Mouse (Mus musculus) forebrain, embryonic 11.5 days (tissue): ENCODE results near the gene Cdipt. TPM values are rescaled to one million over a fixed set of nuclear protein-coding genes. Genes with fewer than 3 reads are reported as not detected.

ENCODE experiments used
- ATAC-seq: fragments of 200-750 bp; cut with Nextera tagmentation; replicated peaks from 2 replicates; pipeline ENCODE4 v1.8.0; 2017; ENCODE audit warnings: moderate TSS enrichment; ENCODE audit not compliant: low FRiP score
- DNase-seq: peaks from one replicate; pipeline ENCODE4 v3.0.0-alpha.2; 2017; ENCODE audit warnings: low spot score
- H3K27ac ChIP-seq: fragments of 300-500 bp; sonication (generic); 2 replicates; pipeline ENCODE4 v1.5.1; 2014; ENCODE audit warnings: low read depth, low read length
- H3K27me3 ChIP-seq: fragments of 300-500 bp; sonication (generic); 2 replicates; pipeline ENCODE4 v1.6.1; 2014; ENCODE audit warnings: mild to moderate bottlenecking, low read length, mixed read lengths; ENCODE audit not compliant: control insufficient read depth, insufficient read depth
- H3K36me3 ChIP-seq: fragments of 300-500 bp; sonication (generic); 2 replicates; pipeline ENCODE4 v1.6.1; 2014; ENCODE audit warnings: mild to moderate bottlenecking, low read length, moderate library complexity, mixed read lengths; ENCODE audit not compliant: control insufficient read depth, insufficient read depth
- H3K4me1 ChIP-seq: fragments of 300-500 bp; sonication (generic); replicated peaks from 2 replicates; pipeline ENCODE4 v1.6.1; 2014; ENCODE audit warnings: low read length, mixed read lengths; ENCODE audit not compliant: control insufficient read depth, insufficient read depth
- H3K4me2 ChIP-seq: fragments of 300-500 bp; sonication (generic); 2 replicates; pipeline ENCODE4 v1.6.1; 2014; ENCODE audit warnings: low read depth, mild to moderate bottlenecking, low read length, moderate library complexity, mixed read lengths; ENCODE audit not compliant: severe bottlenecking
- H3K4me3 ChIP-seq: fragments of 300-500 bp; sonication (generic); 2 replicates; pipeline ENCODE4 v1.5.1; 2014; ENCODE audit warnings: low read depth, low read length
- H3K9ac ChIP-seq: fragments of 300-500 bp; sonication (generic); 2 replicates; pipeline ENCODE4 v1.6.1; 2014; ENCODE audit warnings: low read length
- H3K9me3 ChIP-seq: fragments of 300-500 bp; sonication (generic); 2 replicates; pipeline ENCODE4 v1.6.1; 2016; ENCODE audit warnings: low read length, mixed read lengths; ENCODE audit not compliant: control insufficient read depth
- WGBS: fragments of 180-500 bp; shearing (Covaris S2); extraction: QIAGEN DNeasy Blood & Tissue Kit; methylation state at CpG from one replicate; pipeline ENCODE4 v1.1.7; 2014; 5-methylcytosine and 5-hydroxymethylcytosine counted together
- polyA plus RNA-seq: library from polyadenylated mRNA; unstranded; fragments of >200 nt; fragmentation: Nextera tagmentation; extraction: Ambion mirVana; gene quantifications from 2 replicates; pipeline ENCODE4 v1.2.1, GENCODE M21; 2014

The Cdipt gene
- polyA plus RNA-seq, 1 experiment from 2014 or later = 68.0 TPM

- Histone ChIP-seq H3K27me3 (no peaks in the 10 kb centered on the region), H3K9me3 (no peaks in the 10 kb centered on the region), H3K9ac (no peak overlapping the region), H3K4me3 (no peak overlapping the region), H3K4me1 (no peaks in the 10 kb centered on the region), H3K36me3 (no peaks in the 10 kb centered on the region), H3K4me2 (no peak overlapping the region), H3K27ac (no peak overlapping the region)
- ATAC-seq = no peak
- WGBS = 86% methylated on average over 4 of the region's 4 CpGs
- no peak for DNase-seq
These were observed 28.6 kb downstream of the Cdipt start for GRCm38 (mm10) chr7:127004122-127004875.

GRCm38 (mm10) chr7:127007313-127008024, 31.8 kb downstream of the Cdipt start:
- no peak overlapping the region for H3K27ac ChIP-seq

GRCm38 (mm10) chr7:127008239-127009019, 32.7 kb downstream of the Cdipt start:
- Histone ChIP-seq H3K4me2 (no peak overlapping the region), H3K27ac (peak overlapping the region; percentile 4; the same call in 1 of the 2 replicates), H3K9me3 (no peaks in the 10 kb centered on the region), H3K9ac (peak overlapping the region; percentile 8; the same call in 1 of the 2 replicates), H3K36me3 (peaks cover under 1% of the 10 kb centered on the region; the same call in 1 of the 2 replicates), H3K27me3 (no peaks in the 10 kb centered on the region), H3K4me3 (no peak overlapping the region), H3K4me1 (no peaks in the 10 kb centered on the region)
- 78% methylated on average over 9 of the region's 9 CpGs for WGBS
- DNase-seq = no peak
- ATAC-seq = peak; percentile 51; the same call in 1 of the 2 replicates

More at GRCm38 (mm10) chr7:127007313-127008024, 31.8 kb downstream of the Cdipt start:
- Histone ChIP-seq H3K4me2 (no peak overlapping the region), H3K36me3 (no peaks in the 10 kb centered on the region), H3K4me3 (no peak overlapping the region), H3K4me1 (no peaks in the 10 kb centered on the region), H3K27me3 (no peaks in the 10 kb centered on the region), H3K9ac (no peak overlapping the region), H3K9me3 (no peaks in the 10 kb centered on the region)
- no peak for DNase-seq
- ATAC-seq = no peak
- 86% methylated on average over 6 of the region's 6 CpGs for WGBS

GRCm38 (mm10) chr7:127009307-127010085, 33.8 kb downstream of the Cdipt start:
- Histone ChIP-seq H3K9me3 (no peaks in the 10 kb centered on the region), H3K27me3 (no peaks in the 10 kb centered on the region), H3K4me2 (no peak overlapping the region), H3K9ac (no peak overlapping the region), H3K4me3 (no peak overlapping the region), H3K4me1 (no peaks in the 10 kb centered on the region), H3K27ac (no peak overlapping the region), H3K36me3 (peaks cover 2% of the 10 kb centered on the region)
- WGBS = 88% methylated on average over 17 of the region's 17 CpGs
- DNase-seq (no peak), ATAC-seq (no peak)

GRCm38 (mm10) chr7:127011051-127011450, 35.3 kb downstream of the Cdipt start:
- ATAC-seq = no peak
- no peaks in the 10 kb centered on the region for H3K27me3 ChIP-seq
- peaks cover 6% of the 10 kb centered on the region for H3K4me1 ChIP-seq
- no peak overlapping the region for H3K4me3 ChIP-seq
- no peaks in the 10 kb centered on the region for H3K9me3 ChIP-seq
- H3K9ac ChIP-seq = no peak overlapping the region
- DNase-seq = no peak
- no peak overlapping the region for H3K27ac ChIP-seq
- H3K4me2 ChIP-seq = no peak overlapping the region
- H3K36me3 ChIP-seq = peaks cover 2% of the 10 kb centered on the region
- 97% methylated on average over 2 of the region's 2 CpGs for WGBS

- H3K27ac ChIP-seq = no peak overlapping the region
These were observed 36.0 kb downstream of the Cdipt start for GRCm38 (mm10) chr7:127011717-127012116.

GRCm38 (mm10) chr7:127012374-127012773, 36.7 kb downstream of the Cdipt start:
- no peak overlapping the region for H3K4me2 ChIP-seq
- DNase-seq (no peak), ATAC-seq (no peak)
- no peak overlapping the region for H3K9ac ChIP-seq
- peaks cover 2% of the 10 kb centered on the region for H3K36me3 ChIP-seq
- H3K9me3 ChIP-seq = no peaks in the 10 kb centered on the region
- H3K27me3 ChIP-seq = no peaks in the 10 kb centered on the region
- H3K4me3 ChIP-seq = no peak overlapping the region
- H3K4me1 ChIP-seq = peaks cover 6% of the 10 kb centered on the region
- no peak overlapping the region for H3K27ac ChIP-seq
- 92% methylated on average over 6 of the region's 6 CpGs for WGBS

More at GRCm38 (mm10) chr7:127011717-127012116, 36.0 kb downstream of the Cdipt start:
- Histone ChIP-seq H3K4me2 (no peak overlapping the region), H3K36me3 (peaks cover 2% of the 10 kb centered on the region), H3K4me1 (peaks cover 6% of the 10 kb centered on the region), H3K9me3 (no peaks in the 10 kb centered on the region), H3K27me3 (no peaks in the 10 kb centered on the region), H3K4me3 (no peak overlapping the region), H3K9ac (no peak overlapping the region)
- 60% methylated on average over 2 of the region's 2 CpGs for WGBS
- DNase-seq (no peak), ATAC-seq (no peak)

GRCm38 (mm10) chr7:127012845-127013244, 37.1 kb downstream of the Cdipt start:
- H3K27me3 ChIP-seq = no peaks in the 10 kb centered on the region
- no peak overlapping the region for H3K4me3 ChIP-seq
- H3K4me2 ChIP-seq = no peak overlapping the region
- ATAC-seq (no peak), DNase-seq (no peak)
- no peaks in the 10 kb centered on the region for H3K9me3 ChIP-seq
- 96% methylated on average over 10 of the region's 10 CpGs for WGBS
- H3K36me3 ChIP-seq = peaks cover 2% of the 10 kb centered on the region
- no peak overlapping the region for H3K27ac ChIP-seq
- no peak overlapping the region for H3K9ac ChIP-seq
- H3K4me1 ChIP-seq = peaks cover 6% of the 10 kb centered on the region
